Mouse (Mus musculus): Measurements from ENCODE around the gene Arhgap28. TPM values are rescaled to one million over a fixed set of nuclear protein-coding genes. Genes with fewer than 3 reads are reported as not detected.

The Arhgap28 gene
- polyA plus RNA-seq, 1 experiment from 2014 or later = 11.6 TPM

- Histone ChIP-seq H3K9ac (no peak overlapping the region), H3K27ac (peak overlapping the region; percentile 66), H3K4me1 (replicated peaks) (peaks cover 23% of the 10 kb centered on the region), H3K27me3 (no peaks in the 10 kb centered on the region), H3K9me3 (replicated peaks) (no peaks in the 10 kb centered on the region), H3K4me3 (0 out of 2 replicates have a peak overlapping the region, but pooled peaks have one; percentile 8), H3K4me2 (peak overlapping the region; percentile 42), H3K36me3 (no peaks in the 10 kb centered on the region)
- 8% methylated on average over 15 of the region's 15 CpGs for WGBS
- ATAC-seq (replicated peaks; ENCODE audit: insufficient number of reproducible peaks, insufficient read depth, low FRiP score, low read depth) = peak; percentile 85
Measured at GRCm38 (mm10) chr17:67988920-67989621, 14.8 kb downstream of the Arhgap28 start.

DNA sequence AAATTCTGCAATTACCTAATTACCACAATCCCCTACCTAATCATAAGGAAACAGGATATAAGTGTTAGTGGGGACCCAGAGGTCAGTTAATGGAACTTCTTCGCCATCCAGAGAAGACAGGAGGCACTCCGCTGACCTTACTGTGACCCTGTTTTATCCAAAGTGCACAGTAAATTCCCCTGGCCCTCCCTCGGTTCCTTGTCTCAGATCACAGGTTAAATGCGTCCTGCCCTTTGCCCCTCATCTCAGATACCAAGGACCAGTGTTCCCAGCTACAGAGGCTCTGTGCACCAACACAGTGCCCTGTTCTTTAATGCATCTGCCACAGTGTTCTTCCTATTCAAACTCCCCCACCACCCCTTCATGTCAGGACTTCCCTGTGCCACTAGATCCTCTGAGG is 18.4 kb downstream of the Arhgap28 start:
- H3K9ac ChIP-seq = no peak overlapping the region
- H3K4me3 ChIP-seq = no peak overlapping the region
- H3K36me3 ChIP-seq = no peaks in the 10 kb centered on the region
- H3K4me2 ChIP-seq = no peak overlapping the region
- no peaks in the 10 kb centered on the region for H3K27me3 ChIP-seq
- H3K9me3 ChIP-seq (replicated peaks) = no peaks in the 10 kb centered on the region
- H3K4me1 ChIP-seq (replicated peaks) = peaks cover 23% of the 10 kb centered on the region
- 37% methylated on average over 4 of the region's 4 CpGs for WGBS
- no peak for ATAC-seq (replicated peaks; ENCODE audit: insufficient number of reproducible peaks, insufficient read depth, low FRiP score, low read depth)
- H3K27ac ChIP-seq = no peak overlapping the region

DNA sequence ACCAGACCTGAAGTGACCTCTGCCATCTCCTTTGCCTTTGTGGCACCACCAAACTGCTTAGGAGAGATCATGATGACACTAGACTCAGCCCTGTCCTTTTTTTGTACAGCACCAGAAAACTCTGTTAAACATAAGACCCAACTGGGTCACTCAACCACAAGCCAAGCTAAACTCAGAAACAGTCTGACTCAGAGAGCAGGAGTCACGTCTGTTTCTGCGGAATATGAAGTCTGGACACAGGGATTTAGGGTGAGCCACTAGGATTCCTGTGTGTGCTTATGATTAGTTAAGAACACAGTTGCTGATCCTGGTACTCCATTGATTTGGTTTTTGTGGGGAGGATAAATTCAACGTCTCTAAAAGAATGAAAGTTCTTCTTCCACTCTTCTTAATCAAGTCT is 23.3 kb downstream of the Arhgap28 start:
- Histone ChIP-seq H3K4me3 (no peak overlapping the region), H3K27ac (no peak overlapping the region), H3K27me3 (no peaks in the 10 kb centered on the region), H3K9me3 (replicated peaks) (no peaks in the 10 kb centered on the region), H3K4me1 (replicated peaks) (peaks cover 11% of the 10 kb centered on the region), H3K36me3 (no peaks in the 10 kb centered on the region), H3K9ac (no peak overlapping the region), H3K4me2 (no peak overlapping the region)
- ATAC-seq (replicated peaks; ENCODE audit: insufficient number of reproducible peaks, insufficient read depth, low FRiP score, low read depth) = no peak
- 76% methylated on average over 3 of the region's 3 CpGs for WGBS

- H3K9ac ChIP-seq = no peak overlapping the region
- ATAC-seq (replicated peaks; ENCODE audit: insufficient number of reproducible peaks, insufficient read depth, low FRiP score, low read depth) = no peak
Measured at GRCm38 (mm10) chr17:67979248-67979647, 24.7 kb downstream of the Arhgap28 start.

DNA sequence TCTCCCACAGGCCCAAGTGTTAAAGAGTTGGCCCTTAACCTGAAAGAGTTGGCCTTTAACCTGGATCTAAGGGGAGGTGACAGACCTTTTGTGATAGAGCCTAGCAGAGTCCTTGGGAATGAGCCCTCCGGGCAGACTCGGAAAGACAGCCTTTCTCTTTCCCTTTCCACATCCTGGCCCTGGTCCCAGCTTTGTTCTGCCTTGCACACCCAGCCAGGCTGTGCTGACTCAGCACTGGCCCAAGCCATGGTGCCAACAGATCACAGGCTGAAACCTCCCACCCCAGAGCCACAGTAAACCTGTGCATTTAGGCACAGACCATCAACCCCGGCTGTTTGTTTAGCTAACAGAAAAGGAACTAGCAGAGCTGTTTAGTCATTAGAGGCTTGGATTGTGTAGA is 25.1 kb downstream of the Arhgap28 start:
- peaks cover 10% of the 10 kb centered on the region for H3K4me1 ChIP-seq (replicated peaks)
- no peak overlapping the region for H3K9ac ChIP-seq
- H3K27ac ChIP-seq = peak overlapping the region; percentile 20
- peak; percentile 78 for ATAC-seq (replicated peaks; ENCODE audit: insufficient number of reproducible peaks, insufficient read depth, low FRiP score, low read depth)
- WGBS = 32% methylated on average over 3 of the region's 3 CpGs
- no peak overlapping the region for H3K4me3 ChIP-seq
- H3K36me3 ChIP-seq = no peaks in the 10 kb centered on the region
- no peaks in the 10 kb centered on the region for H3K27me3 ChIP-seq
- H3K4me2 ChIP-seq = no peak overlapping the region
- H3K9me3 ChIP-seq (replicated peaks) = no peaks in the 10 kb centered on the region

More at GRCm38 (mm10) chr17:67979248-67979647, 24.7 kb downstream of the Arhgap28 start:
- no peak overlapping the region for H3K4me3 ChIP-seq
- WGBS = 71% methylated on average over 5 of the region's 5 CpGs
- H3K9me3 ChIP-seq (replicated peaks) = no peaks in the 10 kb centered on the region
- H3K27me3 ChIP-seq = no peaks in the 10 kb centered on the region
- no peaks in the 10 kb centered on the region for H3K36me3 ChIP-seq
- H3K4me1 ChIP-seq (replicated peaks) = peaks cover 10% of the 10 kb centered on the region
- H3K4me2 ChIP-seq = no peak overlapping the region
- H3K27ac ChIP-seq = peak overlapping the region; percentile 20

DNA sequence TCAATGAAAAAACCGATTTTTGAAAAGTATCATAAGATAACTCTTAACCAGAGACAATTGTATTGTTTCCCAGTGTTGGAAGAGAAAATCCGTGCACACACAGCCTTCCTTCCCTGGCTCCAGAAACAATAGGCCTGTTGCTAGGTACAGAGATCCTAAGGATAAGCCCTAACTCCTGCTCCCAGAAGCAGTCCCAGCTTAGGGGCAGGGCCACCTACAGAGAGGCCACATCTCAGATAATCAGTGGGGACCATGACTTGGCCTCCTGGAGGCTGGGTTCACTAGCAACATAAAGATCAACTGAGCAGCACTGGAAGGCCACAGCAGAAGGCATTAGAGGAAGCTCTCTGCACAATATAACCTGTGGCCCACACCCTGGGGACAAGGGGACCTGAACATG is 27.5 kb downstream of the Arhgap28 start:
- Histone ChIP-seq H3K36me3 (no peaks in the 10 kb centered on the region), H3K4me1 (replicated peaks) (peaks cover 10% of the 10 kb centered on the region), H3K4me2 (no peak overlapping the region), H3K27ac (peak overlapping the region; percentile 31; the same call in 1 of the 2 replicates), H3K9ac (no peak overlapping the region), H3K4me3 (no peak overlapping the region), H3K9me3 (replicated peaks) (no peaks in the 10 kb centered on the region), H3K27me3 (no peaks in the 10 kb centered on the region)
- ATAC-seq (replicated peaks; ENCODE audit: insufficient number of reproducible peaks, insufficient read depth, low FRiP score, low read depth) = no peak
- WGBS = 43% methylated on average over 2 of the region's 2 CpGs

- peaks cover 10% of the 10 kb centered on the region for H3K4me1 ChIP-seq (replicated peaks)
- ATAC-seq (replicated peaks; ENCODE audit: insufficient number of reproducible peaks, insufficient read depth, low FRiP score, low read depth) = no peak
Measured at GRCm38 (mm10) chr17:67976027-67976426, 27.9 kb downstream of the Arhgap28 start.

DNA sequence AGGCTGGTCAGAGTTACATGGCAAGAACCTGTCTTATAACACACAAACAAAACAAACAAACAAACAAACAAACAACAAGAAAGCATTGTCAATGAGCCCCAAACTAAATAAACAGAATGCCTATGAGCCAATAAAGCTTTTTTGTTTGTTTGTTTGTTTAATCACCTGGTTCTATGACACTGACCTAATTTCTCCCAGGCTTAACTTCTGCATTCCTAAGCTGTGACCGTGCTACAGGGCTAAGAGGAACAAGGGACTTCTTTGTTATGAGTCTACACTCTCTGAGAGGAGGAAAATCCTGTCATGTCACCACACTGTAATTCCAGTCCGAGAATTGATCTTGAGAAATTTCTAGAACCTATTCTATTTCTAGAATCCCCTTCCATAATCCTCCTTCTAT is 29.2 kb downstream of the Arhgap28 start:
- H3K36me3 ChIP-seq = no peaks in the 10 kb centered on the region
- H3K4me1 ChIP-seq (replicated peaks) = peaks cover 7% of the 10 kb centered on the region
- no peaks in the 10 kb centered on the region for H3K27me3 ChIP-seq
- 30% methylated on average over 2 of the region's 2 CpGs for WGBS
- H3K9me3 ChIP-seq (replicated peaks) = no peaks in the 10 kb centered on the region
- no peak for ATAC-seq (replicated peaks; ENCODE audit: insufficient number of reproducible peaks, insufficient read depth, low FRiP score, low read depth)
- no peak overlapping the region for H3K4me2 ChIP-seq
- no peak overlapping the region for H3K27ac ChIP-seq
- no peak overlapping the region for H3K4me3 ChIP-seq
- no peak overlapping the region for H3K9ac ChIP-seq

More at GRCm38 (mm10) chr17:67976027-67976426, 27.9 kb downstream of the Arhgap28 start:
- Histone ChIP-seq H3K9me3 (replicated peaks) (no peaks in the 10 kb centered on the region), H3K36me3 (no peaks in the 10 kb centered on the region), H3K4me2 (no peak overlapping the region), H3K27ac (no peak overlapping the region), H3K9ac (no peak overlapping the region), H3K4me3 (no peak overlapping the region), H3K27me3 (no peaks in the 10 kb centered on the region)

DNA sequence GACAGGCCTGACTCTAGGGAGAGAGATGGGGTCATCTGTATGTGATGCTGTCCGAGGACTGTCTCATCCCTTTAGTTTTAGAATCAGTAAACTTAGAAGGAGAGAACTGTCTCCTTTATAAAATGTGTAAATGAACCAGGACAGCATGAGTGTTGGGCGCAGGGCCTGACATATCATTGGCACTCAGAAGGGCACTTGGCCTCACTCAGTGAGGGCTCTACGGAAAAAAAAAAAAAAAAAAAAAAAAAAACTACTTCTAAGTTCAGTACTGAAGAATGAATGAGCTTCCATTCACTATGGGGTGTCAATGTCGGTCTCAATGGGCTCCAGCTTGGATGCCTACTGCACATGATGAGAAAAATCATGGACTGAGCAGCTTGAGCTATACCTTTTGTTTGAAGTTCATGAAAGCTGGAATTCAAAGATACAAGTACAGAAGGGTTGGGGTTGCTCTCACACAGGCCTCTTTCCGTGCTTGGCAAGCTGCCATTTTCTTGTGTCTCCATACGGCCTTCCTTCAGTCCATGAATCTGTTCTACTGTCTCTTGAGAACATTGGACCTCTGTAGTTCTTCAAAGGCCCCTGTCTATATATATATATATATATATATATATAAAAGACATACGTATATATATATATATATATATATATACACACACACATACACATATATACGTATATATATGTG is 36.9 kb downstream of the Arhgap28 start:
- no peak for ATAC-seq (replicated peaks; ENCODE audit: insufficient number of reproducible peaks, insufficient read depth, low FRiP score, low read depth)
- WGBS = 63% methylated on average over 8 of the region's 8 CpGs
- Histone ChIP-seq H3K4me1 (replicated peaks) (no peaks in the 10 kb centered on the region; the same call in 1 of the 2 replicates), H3K27ac (no peak overlapping the region), H3K9ac (no peak overlapping the region), H3K4me2 (no peak overlapping the region), H3K36me3 (no peaks in the 10 kb centered on the region), H3K9me3 (replicated peaks) (no peaks in the 10 kb centered on the region), H3K4me3 (no peak overlapping the region), H3K27me3 (no peaks in the 10 kb centered on the region)

DNA sequence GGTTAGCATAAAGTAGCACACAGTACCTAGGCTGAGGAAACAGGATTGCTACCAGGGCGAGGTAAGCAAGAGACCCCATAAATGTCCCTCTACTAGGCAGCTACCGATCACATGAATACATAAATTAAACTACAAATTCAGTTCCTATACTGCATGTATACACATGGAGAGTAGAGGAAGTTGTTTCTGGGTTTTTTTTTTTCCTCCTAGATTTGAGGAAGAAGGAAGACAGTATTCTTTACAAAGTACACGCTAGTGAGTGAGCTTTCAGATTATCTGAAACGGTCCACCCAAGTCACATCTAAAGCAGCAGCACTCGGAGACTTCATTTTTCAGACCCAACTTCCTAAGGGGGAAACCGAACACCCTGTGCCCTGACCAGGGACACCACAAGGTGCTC is 41.1 kb downstream of the Arhgap28 start:
- H3K9me3 ChIP-seq (replicated peaks) = no peaks in the 10 kb centered on the region
- 81% methylated on average over 6 of the region's 6 CpGs for WGBS
- no peak overlapping the region for H3K4me2 ChIP-seq
- H3K9ac ChIP-seq = no peak overlapping the region
- no peak for ATAC-seq (replicated peaks; ENCODE audit: insufficient number of reproducible peaks, insufficient read depth, low FRiP score, low read depth)
- H3K27ac ChIP-seq = no peak overlapping the region
- no peaks in the 10 kb centered on the region; the same call in 1 of the 2 replicates for H3K4me1 ChIP-seq (replicated peaks)
- no peaks in the 10 kb centered on the region for H3K36me3 ChIP-seq
- no peak overlapping the region for H3K4me3 ChIP-seq
- H3K27me3 ChIP-seq = no peaks in the 10 kb centered on the region

DNA sequence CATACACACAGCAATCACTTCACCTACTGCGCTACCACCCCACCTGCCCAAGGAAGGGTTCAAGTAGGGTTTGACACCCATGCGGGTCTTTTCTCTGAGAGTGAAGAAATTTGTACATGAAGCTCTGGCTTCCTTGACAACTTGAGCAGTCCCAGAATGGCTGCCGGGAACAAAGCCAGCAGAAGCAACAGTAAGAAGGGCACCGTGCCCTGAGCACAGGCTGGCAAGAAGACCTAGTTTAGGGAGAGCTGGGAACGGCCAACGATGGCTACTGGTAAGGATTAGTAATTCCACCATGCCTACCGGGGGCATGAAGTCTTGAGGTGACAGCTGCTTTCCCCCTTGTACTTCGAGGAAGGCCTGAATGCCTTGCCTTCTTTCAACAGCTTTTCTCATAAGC is 41.9 kb downstream of the Arhgap28 start:
- Histone ChIP-seq H3K9ac (no peak overlapping the region), H3K27ac (no peak overlapping the region), H3K4me1 (replicated peaks) (no peaks in the 10 kb centered on the region; the same call in 1 of the 2 replicates), H3K4me2 (no peak overlapping the region), H3K36me3 (no peaks in the 10 kb centered on the region), H3K4me3 (no peak overlapping the region), H3K27me3 (no peaks in the 10 kb centered on the region), H3K9me3 (replicated peaks) (no peaks in the 10 kb centered on the region)
- WGBS = 76% methylated on average over 8 of the region's 8 CpGs
- no peak for ATAC-seq (replicated peaks; ENCODE audit: insufficient number of reproducible peaks, insufficient read depth, low FRiP score, low read depth)

DNA sequence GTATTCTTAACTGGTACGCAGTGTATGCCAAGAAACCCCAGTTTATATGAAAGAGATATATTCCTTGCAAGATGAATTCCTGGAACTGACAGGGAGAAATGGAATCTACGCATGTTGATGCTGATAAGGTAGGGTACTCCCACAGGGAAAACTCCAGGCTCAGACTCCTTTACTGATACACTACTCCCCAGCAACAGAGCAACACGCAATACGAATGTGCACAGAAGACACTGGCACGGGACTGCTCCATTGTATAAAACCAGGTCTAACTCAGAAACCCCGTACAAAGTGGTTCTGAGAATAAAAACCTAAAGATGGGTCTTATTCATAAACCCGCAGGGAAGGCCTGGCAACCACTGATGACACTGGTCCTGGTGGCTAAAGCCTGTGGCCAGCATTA is 45.0 kb downstream of the Arhgap28 start:
- WGBS = 77% methylated on average over 7 of the region's 7 CpGs
- Histone ChIP-seq H3K4me3 (no peak overlapping the region), H3K27me3 (no peaks in the 10 kb centered on the region), H3K9ac (no peak overlapping the region), H3K9me3 (replicated peaks) (no peaks in the 10 kb centered on the region), H3K4me2 (no peak overlapping the region), H3K4me1 (replicated peaks) (peaks cover 10% of the 10 kb centered on the region), H3K27ac (no peak overlapping the region), H3K36me3 (no peaks in the 10 kb centered on the region)
- ATAC-seq (replicated peaks; ENCODE audit: insufficient number of reproducible peaks, insufficient read depth, low FRiP score, low read depth) = no peak

All from heart, embryonic 15.5 days (tissue).